Mouse (Mus musculus) ovary, adult 2 months (tissue): ENCODE measurements around the gene Actr3b. TPM values are rescaled to one million over a fixed set of nuclear protein-coding genes. Genes with fewer than 3 reads are reported as not detected.

Source experiments
- polyA plus RNA-seq: library from polyadenylated mRNA; depleted of rRNA; stranded (reverse); fragments of >200 nt; gene quantifications from 2 replicates; pipeline ENCODE4 v1.2.3, GENCODE M21; 2012; rRNA removed

Actr3b gene
- 17.0 and 22.3 TPM in 2 replicates for polyA plus RNA-seq

GRCm38 (mm10) chr5:25759460-25760409 lies at the start of gene Actr3b:
Actr3b (plus strand) TSS chr5:25759997.

Other genes starting within 250 kb of the Actr3b start
- gene Cct8l1, start 243.9 kb upstream of the Actr3b start, polyA plus RNA-seq, result not detected in 2 replicates
- 14.3 and 14.4 TPM in 2 replicates for gene Xrcc2, start 54.2 kb upstream of the Actr3b start, polyA plus RNA-seq
- 0.06 TPM in 1 of 2 replicates, not detected in the other for gene Gm21663, start 182.4 kb downstream of the Actr3b start, polyA plus RNA-seq
- gene Gm21671, start 194.4 kb downstream of the Actr3b start, polyA plus RNA-seq, result 0.15 TPM in 1 of 2 replicates, not detected in the other
- not detected in 2 replicates for gene Gm21680, start 212.7 kb downstream of the Actr3b start, polyA plus RNA-seq
- 0.06 and 0.15 TPM in 2 replicates for gene Gm21698, start 228.7 kb downstream of the Actr3b start, polyA plus RNA-seq
- gene Gm1979, start 244.8 kb downstream of the Actr3b start, polyA plus RNA-seq, result 0.09 and 0.14 TPM in 2 replicates